Mouse (Mus musculus): ENCODE data around the gene Tdrd7. TPM values are rescaled to one million over a fixed set of nuclear protein-coding genes. Genes with fewer than 3 reads are reported as not detected.

The Tdrd7 gene
- polyA plus RNA-seq, 1 experiment, result 21.2 TPM

GRCm38 (mm10) chr4:46076892-46077291 lies 111.8 kb downstream of the Tdrd7 start:
- WGBS, result 10% methylated on average over 2 of the region's 2 CpGs
- DNase-seq (ENCODE audit: low read depth, low spot score), result no peak

GRCm38 (mm10) chr4:46080261-46080660 lies 115.1 kb downstream of the Tdrd7 start:
- no peak for DNase-seq (ENCODE audit: low read depth, low spot score)
- WGBS, result 87% methylated on average over 4 of the region's 4 CpGs

GRCm38 (mm10) chr4:46082555-46082954 lies 117.4 kb downstream of the Tdrd7 start:
- 65% methylated on average over 11 of the region's 11 CpGs for WGBS
- DNase-seq (ENCODE audit: low read depth, low spot score), result no peak

Other genes with a start within 250 kb of the Tdrd7 start
- gene Aldh1b1, start 166.3 kb upstream of the Tdrd7 start, polyA plus RNA-seq (2012; rRNA removed), result 396 and 510 TPM in 2 replicates
- gene Igfbpl1, start 138.4 kb upstream of the Tdrd7 start, polyA plus RNA-seq (2012; rRNA removed), result 0.12 and 0.17 TPM in 2 replicates
- gene Stra6l, start 116.7 kb upstream of the Tdrd7 start, polyA plus RNA-seq (2012; rRNA removed), result 8.4 and 11.8 TPM in 2 replicates
- not detected in 2 replicates for gene Ccdc180, start 75.0 kb upstream of the Tdrd7 start, polyA plus RNA-seq (2012; rRNA removed)
- 2.2 and 2.3 TPM in 2 replicates for gene Tmod1, start 73.6 kb downstream of the Tdrd7 start, polyA plus RNA-seq (2012; rRNA removed)
- 19.0 and 20.7 TPM in 2 replicates for gene Ncbp1, start 173.3 kb downstream of the Tdrd7 start, polyA plus RNA-seq (2012; rRNA removed)
- gene Tstd2, start 173.4 kb downstream of the Tdrd7 start, polyA plus RNA-seq (2012; rRNA removed), result 11.0 and 15.0 TPM in 2 replicates
- 8.7 and 15.8 TPM in 2 replicates for gene Xpa, start 231.0 kb downstream of the Tdrd7 start, polyA plus RNA-seq (2012; rRNA removed)

All from large intestine, adult 2 months (tissue).